Mouse (Mus musculus) ES-E14 (cell line): ENCODE measurements around the gene Dynll1. TPM values are rescaled to one million over a fixed set of nuclear protein-coding genes. Genes with fewer than 3 reads are reported as not detected.

ENCODE experiments used
- DNase-seq: peaks from one replicate; pipeline ENCODE4 v3.0.0-alpha.2; 2013; ENCODE audit warnings: low read depth, low spot score
- H3K27ac ChIP-seq: 2 replicates; pipeline ENCODE4 v1.5.1; 2012; ENCODE audit warnings: low read depth, mild to moderate bottlenecking, low read length, moderate library complexity, mixed read lengths; ENCODE audit not compliant: poor library complexity, insufficient read depth, severe bottlenecking
- H3K36me3 ChIP-seq: 2 replicates; pipeline ENCODE4 v1.6.1; 2012; ENCODE audit warnings: mild to moderate bottlenecking, low read length, moderate library complexity, mixed read lengths; ENCODE audit not compliant: control insufficient read depth, poor library complexity, insufficient read depth, severe bottlenecking
- H3K4me1 ChIP-seq, 2 experiments: fragments of 150-350 bp in 1 of 2; sonication (generic) in 1 of 2; 2 replicates each; pipeline ENCODE4 v1.6.1; 2012; ENCODE audit warnings: low read length in 2 of 2, mild to moderate bottlenecking in 1 of 2, mixed read lengths in 1 of 2; ENCODE audit not compliant: control insufficient read depth in 2 of 2, insufficient read depth in 2 of 2, poor library complexity in 1 of 2
- H3K4me3 ChIP-seq, 2 experiments: fragments of 150-350 bp in 1 of 2; sonication (generic) in 1 of 2; 2 replicates each; pipeline ENCODE4 v1.5.1; 2012; ENCODE audit warnings: low read length in 2 of 2, low read depth in 1 of 2, mild to moderate bottlenecking in 1 of 2, mixed read lengths in 1 of 2; ENCODE audit not compliant: insufficient read depth in 1 of 2, poor library complexity in 1 of 2, severe bottlenecking in 1 of 2
- H3K9ac ChIP-seq: 2 replicates; pipeline ENCODE4 v1.6.1; 2012; ENCODE audit warnings: low read depth, mild to moderate bottlenecking, low read length, mixed read lengths; ENCODE audit not compliant: poor library complexity, insufficient read depth, severe bottlenecking
- H3K9me3 ChIP-seq: fragments of 150-350 bp; sonication (generic); 2 replicates; pipeline ENCODE4 v1.6.1; 2012; ENCODE audit warnings: low read depth, mild to moderate bottlenecking, low read length; ENCODE audit not compliant: control insufficient read depth, insufficient read depth
- CHD2 ChIP-seq: IDR thresholded peaks from 2 replicates; pipeline ENCODE4 v1.6.1; 2014; ENCODE audit warnings: mild to moderate bottlenecking, low read depth, low read length, inconsistent platforms
- HCFC1 ChIP-seq: IDR thresholded peaks from 2 replicates; pipeline ENCODE4 v1.6.1; 2012; ENCODE audit warnings: low read length, inconsistent platforms, borderline replicate concordance; ENCODE audit not compliant: insufficient read depth
- MAFK ChIP-seq: IDR thresholded peaks from 2 replicates; pipeline ENCODE4 v1.6.1; 2014; ENCODE audit warnings: mild to moderate bottlenecking, low read depth, low read length, inconsistent platforms; ENCODE audit not compliant: insufficient read depth
- ZC3H11A ChIP-seq: IDR thresholded peaks from 2 replicates; pipeline ENCODE4 v1.6.1; 2012; ENCODE audit warnings: low read depth, mild to moderate bottlenecking, inconsistent platforms, low read length, borderline replicate concordance
- ZNF384 ChIP-seq: IDR thresholded peaks from 2 replicates; pipeline ENCODE4 v1.6.1; 2012; ENCODE audit warnings: low read depth, low read length, inconsistent platforms
- in situ Hi-C, 2 experiments: fragments of 600-800 bp; cut with MboI; formaldehyde crosslinking; loops; one replicate each; pipeline ENCODE4 v1.15.1; 2025; ENCODE audit warnings: low sequenced_read_pairs in 2 of 2, inconsistent platforms in 1 of 2; ENCODE audit not compliant: unreplicated experiment in 2 of 2
- total RNA-seq: library from RNA; depleted of rRNA; stranded (reverse); fragments of 300-350 nt; gene quantifications from 2 replicates; pipeline ENCODE4 v1.2.3, GENCODE M21; 2012

Gene Dynll1
- total RNA-seq, 1 experiment = 753 TPM

GRCm38 (mm10) chr5:115272812-115273548, 27.8 kb downstream of the Dynll1 start, which contains the start of gene Rnf10:
Gene Rnf10, minus strand, starts transcription at chr5:115272898.
- no peaks in the 10 kb centered on the region for H3K9me3 ChIP-seq
- in situ Hi-C loops = no loop called here
- peak within 1 kb of the TSS; percentile 82 for H3K27ac ChIP-seq

DNA sequence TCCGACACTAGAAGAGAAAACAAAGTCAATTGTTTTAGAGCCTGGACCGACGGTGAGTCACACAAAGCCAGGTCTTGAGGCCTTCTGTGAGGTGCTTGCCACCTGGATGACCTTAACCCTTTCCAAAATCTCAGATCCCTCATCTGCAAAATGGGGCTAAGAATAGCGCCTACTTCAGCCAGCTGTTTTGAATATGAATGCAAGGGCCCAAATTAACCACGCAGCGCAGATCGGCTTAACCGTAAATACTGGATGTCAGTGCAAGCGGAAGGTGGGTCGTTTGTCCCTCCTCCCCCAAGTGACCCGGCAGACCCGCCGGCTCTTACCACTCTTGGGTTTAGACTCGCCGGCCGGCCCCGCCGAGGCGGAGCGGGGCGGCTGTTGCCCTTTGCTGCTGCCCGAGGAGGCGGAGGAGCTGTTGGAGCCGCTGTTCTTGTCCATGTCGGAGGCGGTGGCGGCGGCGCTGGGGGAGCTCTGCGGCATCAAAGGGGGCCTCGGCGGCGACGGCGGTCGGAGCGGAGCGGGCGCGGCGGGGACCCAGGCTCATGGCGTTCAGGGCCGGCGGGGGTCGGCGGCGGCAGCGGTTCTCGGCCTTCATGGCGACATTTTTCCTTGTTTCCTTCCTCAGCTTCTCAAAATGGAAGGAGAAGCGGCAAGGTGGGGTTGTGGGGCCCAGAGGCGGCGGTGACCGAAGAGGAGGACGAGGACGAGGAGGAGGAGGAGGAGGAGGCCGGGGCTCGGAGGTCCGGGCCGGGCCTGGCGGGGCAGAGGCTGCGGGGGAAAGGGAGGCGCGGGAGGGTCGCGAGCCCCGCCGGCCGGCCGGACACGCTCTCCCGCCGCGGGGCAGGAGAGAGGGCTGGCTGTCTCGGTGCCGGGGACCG, 28.6 kb downstream of the Dynll1 start:
- in situ Hi-C loops = no loop called here
- Histone ChIP-seq H3K4me1 (peaks cover 2 to 10% of the 10 kb centered on the region in 2 experiments), H3K4me3 (peak overlapping the region; percentile 97 to 98), H3K9ac (peak overlapping the region; percentile 97), H3K9me3 (no peaks in the 10 kb centered on the region), H3K27ac (peak overlapping the region; percentile 54), H3K36me3 (peaks cover 11% of the 10 kb centered on the region)
- no peak for TF ChIP-seq ZC3H11A
- TF ChIP-seq MAFK = no peak
- TF ChIP-seq ZNF384 = no peak
- no peak for TF ChIP-seq CHD2
- no peak for TF ChIP-seq HCFC1
- DNase-seq = peak; percentile 27

More at GRCm38 (mm10) chr5:115272812-115273548, 27.8 kb downstream of the Dynll1 start, which contains the start of gene Rnf10:
- peaks cover 2 to 10% of the 10 kb centered on the region in 2 experiments for H3K4me1 ChIP-seq
- H3K4me3 ChIP-seq = peak within 1 kb of the TSS; percentile 97 to 98
- H3K9ac ChIP-seq = peak within 1 kb of the TSS; percentile 97
- peak; percentile 99 for DNase-seq
- no peak for TF ChIP-seq ZC3H11A
- TF ChIP-seq CHD2 = no peak
- TF ChIP-seq MAFK = no peak
- peak; percentile 95 for TF ChIP-seq HCFC1
- peak; percentile 94 for TF ChIP-seq ZNF384
- H3K36me3 ChIP-seq = peaks cover 11% of the 10 kb centered on the region

GRCm38 (mm10) chr5:115269969-115270368, 30.8 kb downstream of the Dynll1 start:
- H3K9ac ChIP-seq = no peak overlapping the region
- H3K27ac ChIP-seq = no peak overlapping the region
- no peak for DNase-seq
- H3K4me1 ChIP-seq = peaks cover 2 to 11% of the 10 kb centered on the region in 2 experiments; a peak in 3 of 4 replicates
- H3K9me3 ChIP-seq = no peaks in the 10 kb centered on the region
- no peak overlapping the region for H3K4me3 ChIP-seq
- in situ Hi-C loops = no loop called here
- peaks cover 19% of the 10 kb centered on the region for H3K36me3 ChIP-seq
- TF ChIP-seq ZC3H11A (no peak), MAFK (no peak), CHD2 (no peak), ZNF384 (no peak)

DNA sequence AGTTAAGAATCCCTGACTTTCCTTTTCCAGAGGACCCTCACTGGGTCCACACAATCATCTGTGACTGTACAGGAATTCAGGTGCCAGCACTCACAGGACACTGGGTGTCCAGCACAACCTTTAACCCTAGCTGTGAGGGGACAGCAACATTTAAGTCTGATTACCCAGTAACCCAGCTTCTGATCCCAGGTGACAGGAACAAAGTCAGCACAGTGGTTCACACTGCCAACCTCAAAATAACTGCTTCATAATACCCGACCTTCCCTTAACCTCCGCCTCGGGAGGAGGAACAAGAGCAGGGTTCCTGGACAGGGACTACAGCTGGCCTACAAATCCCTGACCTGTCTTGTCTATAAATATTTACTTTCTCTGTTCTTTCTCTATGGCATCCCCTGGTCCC, 32.5 kb downstream of the Dynll1 start:
- Histone ChIP-seq H3K4me1 (peaks cover 0 to 7% of the 10 kb centered on the region in 2 experiments; a peak in 2 of 4 replicates), H3K9ac (no peak overlapping the region), H3K4me3 (no peak overlapping the region), H3K27ac (no peak overlapping the region), H3K9me3 (no peaks in the 10 kb centered on the region), H3K36me3 (peaks cover 19% of the 10 kb centered on the region)
- DNase-seq = no peak
- TF ChIP-seq HCFC1 = no peak
- TF ChIP-seq CHD2 = no peak
- TF ChIP-seq ZC3H11A = no peak
- no peak for TF ChIP-seq ZNF384
- no peak for TF ChIP-seq MAFK
- in situ Hi-C loops = no loop called here
